Mouse (Mus musculus) retina, postnatal 1 day (tissue): ENCODE measurements around the gene Ppif.

Experiments
- DNase-seq: peaks from one replicate; pipeline ENCODE4 v3.0.0-alpha.2; 2012

Ppif gene

DNA sequence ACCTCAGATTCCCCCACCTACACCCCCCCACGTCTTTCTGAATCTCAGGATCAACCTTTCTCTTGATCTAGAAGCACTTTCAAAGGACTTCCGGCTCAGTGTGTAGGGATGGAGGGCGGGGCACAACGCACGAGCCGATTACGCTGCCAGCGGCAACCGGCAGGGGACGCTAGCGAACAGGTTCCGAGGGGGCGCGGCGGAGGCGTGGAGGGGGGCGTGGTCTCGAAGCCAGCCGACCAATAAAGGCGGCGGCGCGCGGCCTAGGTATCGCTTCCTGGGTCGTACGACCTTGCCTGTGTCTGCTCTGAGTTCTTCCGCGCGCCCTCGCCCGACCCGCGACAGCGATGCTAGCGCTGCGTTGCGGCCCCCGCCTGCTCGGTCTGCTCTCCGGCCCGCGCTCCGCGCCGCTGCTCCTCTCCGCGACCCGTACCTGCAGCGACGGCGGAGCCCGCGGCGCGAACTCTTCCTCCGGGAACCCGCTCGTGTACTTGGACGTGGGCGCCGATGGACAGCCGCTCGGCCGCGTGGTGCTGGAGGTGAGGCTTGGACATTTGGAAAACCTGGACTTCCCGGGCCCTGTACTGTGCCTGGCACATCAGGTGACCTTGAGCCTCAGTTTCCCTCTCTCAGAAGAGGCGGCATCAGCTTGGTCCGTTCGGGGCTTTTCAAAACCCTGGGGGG lies at the start of gene Ppif:
Ppif (plus strand) TSS at position 267 of the 681 bp plus-strand sequence.
- DNase-seq, result peak; percentile 96

DNA sequence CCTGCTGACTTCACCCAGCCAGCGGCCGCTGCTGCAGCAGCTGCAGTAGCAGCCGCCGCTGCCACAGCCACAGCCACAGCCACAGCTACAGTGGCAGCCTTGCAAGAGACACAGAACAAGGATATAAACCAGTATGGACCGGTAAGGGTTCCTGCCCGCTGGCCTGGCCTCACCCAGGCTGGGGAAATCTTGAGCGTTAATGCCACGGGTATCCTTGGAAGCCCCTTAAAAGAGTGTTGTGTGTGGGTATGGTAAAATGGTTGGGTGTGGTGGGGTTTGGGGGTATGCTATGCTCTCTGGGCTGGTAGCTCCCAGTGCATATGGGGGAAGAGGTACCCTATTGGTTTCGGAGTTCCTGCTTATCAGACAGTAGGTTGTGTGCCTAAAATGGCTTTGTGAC lies 48.2 kb upstream of the Ppif start:
- no peak for DNase-seq

DNA sequence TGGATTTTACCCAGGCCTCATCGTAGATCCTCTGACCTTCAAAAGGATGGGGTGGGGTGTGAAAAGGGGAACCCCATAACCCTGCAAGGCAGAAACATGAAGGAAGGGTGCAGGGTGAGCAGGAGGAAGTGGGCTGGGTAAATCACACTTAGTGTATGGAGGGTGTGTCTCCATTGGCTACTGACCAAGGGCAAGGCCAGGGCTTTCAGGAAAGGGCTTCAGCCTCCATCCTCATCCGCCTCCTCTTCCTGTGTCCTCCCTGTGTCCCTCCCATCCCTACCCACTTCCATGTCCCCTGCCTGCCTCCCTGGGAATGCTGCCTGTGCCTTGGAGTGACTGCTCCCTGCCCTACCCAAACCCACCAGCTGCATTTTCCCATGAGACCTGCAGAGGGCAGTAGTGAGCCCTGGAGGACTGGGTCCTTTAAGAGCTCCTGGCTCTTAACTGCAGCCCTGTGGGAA lies 47.8 kb upstream of the Ppif start:
- DNase-seq, result peak; percentile 84

DNA sequence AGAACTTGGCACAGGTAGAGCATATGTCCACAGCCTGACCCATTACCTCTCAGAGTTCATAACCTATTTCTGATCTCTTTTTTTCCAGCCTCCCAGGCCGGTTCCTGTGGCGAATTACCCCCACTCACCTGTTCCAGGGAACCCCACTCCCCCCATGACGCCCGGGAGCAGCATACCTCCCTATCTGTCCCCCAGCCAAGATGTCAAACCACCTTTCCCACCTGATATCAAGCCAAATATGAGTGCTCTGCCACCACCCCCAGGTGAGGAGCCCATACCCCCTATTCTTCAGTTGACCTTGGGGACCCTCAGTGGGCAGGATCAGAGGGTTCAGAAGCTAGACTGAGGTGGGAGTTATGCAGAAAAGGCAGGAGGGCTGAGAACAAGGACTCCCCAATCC lies 42.8 kb upstream of the Ppif start:
- DNase-seq, result no peak

DNA sequence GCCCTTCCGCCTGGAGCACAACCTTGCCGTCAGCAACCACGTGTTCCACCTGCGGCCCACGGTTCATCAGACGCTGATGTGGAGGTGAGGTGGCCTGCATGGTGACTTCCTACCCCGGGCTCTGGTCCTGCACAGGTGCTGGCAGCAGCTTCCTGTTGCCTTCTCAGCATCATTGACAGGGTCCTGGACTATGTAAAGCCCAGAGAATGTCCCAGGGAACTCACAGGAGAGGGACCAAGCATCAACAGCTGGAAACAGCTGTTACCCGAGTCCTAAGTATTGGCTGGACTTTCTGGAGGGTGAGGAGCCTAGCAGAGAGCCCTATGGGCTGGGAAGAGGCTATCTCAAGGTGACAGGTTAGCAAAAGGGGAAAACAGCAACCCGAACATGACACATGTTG lies 42.0 kb upstream of the Ppif start:
- DNase-seq, result no peak

DNA sequence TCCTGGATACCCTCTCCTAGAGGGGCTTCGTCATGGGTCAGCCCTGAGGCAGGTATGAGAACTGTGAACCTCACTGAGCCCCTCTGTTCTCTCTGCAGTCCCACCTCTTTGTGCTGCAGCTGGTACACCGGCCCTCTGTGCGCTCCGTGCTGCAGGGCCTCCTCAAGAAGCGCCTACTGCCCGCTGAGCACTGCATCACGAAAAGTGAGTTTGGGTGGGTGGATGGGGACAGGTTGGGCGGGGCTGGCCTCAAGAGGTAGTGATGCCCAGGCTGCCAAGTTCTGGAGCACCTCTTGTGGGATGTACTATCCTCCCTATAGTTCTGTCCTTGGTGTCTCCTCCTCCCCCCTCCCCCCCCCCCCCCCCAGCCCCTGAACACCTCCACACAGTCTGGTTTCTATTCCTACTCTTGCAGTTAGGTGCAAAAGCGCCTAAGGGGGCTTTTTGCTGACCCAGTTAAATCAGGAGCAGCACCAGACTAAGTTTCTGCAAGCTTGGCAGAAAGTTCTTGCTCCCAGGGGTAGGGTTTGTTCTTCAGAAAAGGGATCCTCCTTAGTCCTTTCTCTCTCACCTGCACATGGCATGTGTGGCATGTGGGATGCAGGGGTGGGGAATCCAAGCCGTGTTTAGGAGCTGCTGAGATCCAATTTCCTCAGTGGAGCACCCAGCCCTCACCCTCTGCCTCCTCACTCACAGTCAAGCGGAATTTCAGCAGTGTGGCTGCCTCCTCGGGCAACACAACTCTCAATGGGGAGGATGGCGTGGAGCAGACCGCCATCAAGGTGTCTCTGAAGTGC lies 39.4 kb upstream of the Ppif start:
- DNase-seq, result no peak

DNA sequence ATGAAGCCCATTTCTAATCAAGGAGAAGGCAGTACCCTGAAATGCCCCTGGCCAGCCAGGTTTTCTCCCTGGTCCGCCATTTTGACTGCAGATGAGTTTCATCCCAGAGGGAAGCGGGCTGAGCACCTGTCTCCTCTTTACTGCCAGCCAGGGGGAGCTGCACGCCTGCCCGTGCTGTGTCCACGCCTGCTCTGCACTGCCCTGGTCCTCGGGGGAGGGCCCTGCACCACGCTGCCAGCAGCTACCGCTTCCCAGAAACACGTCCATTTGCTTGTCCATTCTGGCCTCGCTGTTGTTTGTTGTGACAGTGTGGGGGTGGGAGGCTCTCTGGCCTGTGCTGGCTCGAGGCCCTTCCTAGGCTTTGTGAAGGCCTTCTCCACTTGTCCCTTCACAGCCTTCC lies 33.3 kb upstream of the Ppif start:
- peak; percentile 27 for DNase-seq

DNA sequence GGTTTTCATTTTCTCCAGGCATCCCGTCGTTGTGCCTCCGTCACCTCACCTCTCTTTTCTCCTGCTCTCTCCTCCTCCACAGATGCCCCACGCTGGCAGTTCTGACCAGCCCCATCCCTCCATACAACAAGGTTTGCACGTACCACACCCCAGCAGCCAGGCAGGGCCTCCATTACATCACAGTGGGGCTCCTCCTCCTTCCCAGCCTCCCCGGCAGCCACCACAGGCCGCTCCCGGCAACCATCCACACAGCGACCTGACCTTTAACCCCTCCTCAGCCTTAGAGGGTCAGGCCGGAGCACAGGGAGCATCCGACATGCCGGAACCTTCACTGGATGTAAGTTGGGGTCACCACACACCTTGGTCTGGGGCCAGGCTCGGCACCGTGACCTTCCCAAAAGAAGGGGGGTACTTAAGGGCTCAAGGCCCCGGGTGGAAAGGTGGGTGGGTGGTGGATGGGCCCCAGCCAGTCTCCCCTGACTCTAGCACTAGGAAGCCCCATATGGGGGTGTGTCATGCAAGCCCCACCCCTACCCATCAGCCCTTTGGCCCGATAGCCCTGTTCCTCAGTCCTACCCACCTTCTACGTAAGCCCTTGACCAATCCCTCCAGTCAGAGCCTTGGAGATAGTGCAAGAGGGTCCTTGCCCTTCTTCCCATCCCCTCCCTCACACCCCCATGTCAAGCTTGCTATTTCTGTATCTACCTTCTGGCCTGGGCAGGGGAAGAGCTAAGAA lies 32.6 kb upstream of the Ppif start:
- DNase-seq, result no peak

DNA sequence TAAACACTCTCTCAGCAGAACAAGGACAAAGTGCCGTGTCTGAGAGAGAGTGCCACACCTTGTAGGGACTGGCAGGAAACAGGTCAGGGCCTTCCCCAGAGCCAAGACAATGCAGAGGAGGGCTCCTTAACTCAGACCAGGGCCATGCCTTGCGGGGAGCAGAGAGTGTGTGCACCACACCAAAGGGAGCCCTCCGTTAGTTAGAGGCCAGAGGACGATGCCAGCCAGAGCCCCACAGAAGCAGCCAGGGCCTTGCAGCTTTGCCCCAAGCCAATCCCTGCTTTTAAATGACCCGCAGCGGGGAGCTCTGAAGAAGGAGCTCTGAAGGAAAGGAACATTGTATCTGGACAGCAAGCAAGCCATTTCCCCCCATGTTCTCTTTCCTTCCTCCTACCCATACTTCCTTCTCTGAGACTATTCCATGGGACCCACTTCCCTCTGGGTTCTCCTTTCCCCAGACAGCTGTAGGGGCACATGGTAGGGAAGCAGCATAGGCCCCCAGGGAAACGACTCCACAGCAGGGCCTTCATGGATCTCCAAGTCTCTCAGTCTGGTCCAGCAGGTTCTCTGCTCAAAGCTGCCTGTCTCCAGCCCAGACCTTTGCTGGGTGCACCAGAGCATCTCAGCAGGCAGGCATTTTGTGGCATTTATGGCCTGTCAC lies 30.2 kb upstream of the Ppif start:
- no peak for DNase-seq

DNA sequence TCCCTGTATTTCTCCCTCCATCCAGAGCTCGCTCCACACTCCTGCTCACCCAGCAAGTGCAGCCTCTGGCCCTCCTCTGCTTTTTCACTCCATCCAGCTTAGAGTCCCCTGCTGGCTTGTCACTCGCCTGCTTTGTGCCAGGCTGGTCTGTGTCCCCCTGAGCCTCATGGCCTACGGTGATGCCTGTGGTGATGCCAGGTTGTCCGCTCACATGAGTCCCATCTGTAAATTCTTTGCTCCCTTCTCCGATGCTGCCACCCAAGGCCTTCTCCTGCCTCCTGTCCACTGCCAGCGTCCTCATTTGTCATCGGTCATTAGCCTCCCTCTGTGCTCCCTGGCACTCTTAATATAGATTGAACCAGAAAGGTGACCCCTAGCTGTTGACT lies 29.7 kb upstream of the Ppif start:
- DNase-seq, result peak; percentile 46

DNA sequence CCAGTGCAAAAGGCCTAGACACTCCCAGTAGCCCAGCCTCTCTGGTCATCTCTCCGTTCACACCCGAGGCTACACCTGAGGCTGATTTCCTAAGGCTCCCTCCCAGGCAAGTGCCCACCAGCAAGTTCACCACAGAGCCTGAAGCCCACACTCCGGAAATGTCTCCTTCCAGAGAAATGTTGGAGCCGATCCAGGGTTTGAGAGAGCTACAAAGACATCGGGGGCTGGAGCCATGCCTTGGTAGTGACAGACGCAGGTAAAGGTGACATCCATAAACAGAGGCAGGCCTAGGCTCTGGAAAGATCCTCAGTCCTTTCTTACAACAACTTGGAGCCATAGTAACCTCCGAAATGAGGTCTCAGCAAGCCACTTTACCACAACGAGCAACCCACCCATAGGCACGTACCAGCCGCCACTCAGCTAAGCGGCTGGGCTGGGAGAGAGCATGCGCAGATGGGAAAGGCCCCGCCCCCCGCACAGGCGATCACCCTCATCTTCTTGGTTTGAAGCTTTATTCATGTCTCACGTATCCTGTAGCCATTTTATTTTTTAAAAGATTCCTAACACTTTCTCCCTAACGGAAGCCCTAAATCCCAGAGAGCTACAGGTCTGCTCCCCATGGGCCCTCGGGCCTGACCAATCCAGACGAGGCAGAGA lies 28.5 kb upstream of the Ppif start:
- no peak for DNase-seq

DNA sequence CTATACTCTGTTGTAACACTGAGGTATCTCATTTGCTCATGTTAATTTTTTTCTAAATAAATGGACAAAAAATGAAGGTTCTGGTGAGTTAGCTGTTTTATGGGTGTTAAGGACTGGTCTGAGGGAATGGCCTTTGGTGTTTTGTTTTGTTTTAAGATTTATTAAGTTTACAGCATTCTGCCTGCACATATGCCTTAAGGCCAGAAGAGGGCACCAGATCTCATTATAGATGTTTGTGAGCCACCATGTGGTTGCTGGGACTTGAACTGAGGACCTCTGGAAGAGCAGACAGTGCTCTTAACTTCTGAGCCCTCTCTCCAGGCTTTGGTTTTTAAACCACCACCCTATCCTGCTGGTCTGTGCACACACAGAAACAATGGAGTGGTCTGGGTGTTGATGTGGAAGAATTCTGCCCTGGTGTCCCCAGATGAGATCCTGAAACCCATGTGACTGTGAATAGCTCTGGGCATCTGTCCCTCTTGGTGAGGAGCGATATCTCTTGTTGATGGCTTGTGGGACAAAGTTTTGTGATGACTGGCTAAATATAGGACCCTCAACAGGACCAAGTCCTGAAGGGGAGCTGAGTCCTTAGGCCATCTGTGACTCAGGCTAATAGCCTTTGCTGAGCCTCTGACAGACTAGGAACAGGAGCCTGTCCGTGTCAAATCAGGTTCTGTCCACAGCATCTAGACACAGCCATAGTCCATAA lies 27.1 kb upstream of the Ppif start:
- no peak for DNase-seq

DNA sequence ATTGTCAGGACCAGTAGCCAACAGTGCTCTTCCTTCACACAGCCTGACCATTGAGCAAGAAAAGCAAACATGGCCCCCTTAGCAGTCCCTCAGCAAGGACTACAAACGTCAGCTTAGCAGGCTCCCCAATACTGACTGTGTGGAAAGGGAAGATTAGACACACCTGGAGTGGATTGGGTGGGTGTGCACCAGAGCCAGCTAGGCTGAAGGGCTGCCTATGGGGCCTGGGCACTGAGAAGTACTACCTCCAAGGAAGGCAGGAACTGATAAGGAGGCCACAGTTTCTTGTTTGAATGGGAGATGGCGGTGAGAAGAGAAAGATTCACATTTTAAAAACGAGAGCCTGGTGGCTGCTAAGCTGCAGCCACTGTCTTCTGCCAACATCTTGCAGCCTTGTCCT lies 26.4 kb upstream of the Ppif start:
- no peak for DNase-seq

DNA sequence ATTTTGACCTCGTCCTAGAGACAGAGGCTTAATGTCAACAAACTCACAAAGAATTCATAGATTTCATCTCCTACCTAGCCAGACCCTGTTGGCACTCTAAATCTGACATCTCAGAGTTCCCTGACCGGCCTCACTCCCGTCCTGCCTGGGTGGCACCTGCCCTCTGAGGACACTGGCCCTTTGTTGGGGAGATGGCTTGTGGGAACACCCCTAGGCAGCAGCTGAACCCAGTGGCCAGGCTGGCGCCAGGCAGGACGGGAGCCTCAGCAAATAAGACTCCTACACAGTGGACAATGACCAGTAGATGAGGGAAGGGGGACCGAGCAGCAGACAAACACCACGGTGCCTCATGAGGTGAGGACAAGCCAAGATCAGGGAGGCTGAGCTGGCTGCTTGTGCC lies 14.3 kb upstream of the Ppif start:
- DNase-seq, result peak; percentile 35

DNA sequence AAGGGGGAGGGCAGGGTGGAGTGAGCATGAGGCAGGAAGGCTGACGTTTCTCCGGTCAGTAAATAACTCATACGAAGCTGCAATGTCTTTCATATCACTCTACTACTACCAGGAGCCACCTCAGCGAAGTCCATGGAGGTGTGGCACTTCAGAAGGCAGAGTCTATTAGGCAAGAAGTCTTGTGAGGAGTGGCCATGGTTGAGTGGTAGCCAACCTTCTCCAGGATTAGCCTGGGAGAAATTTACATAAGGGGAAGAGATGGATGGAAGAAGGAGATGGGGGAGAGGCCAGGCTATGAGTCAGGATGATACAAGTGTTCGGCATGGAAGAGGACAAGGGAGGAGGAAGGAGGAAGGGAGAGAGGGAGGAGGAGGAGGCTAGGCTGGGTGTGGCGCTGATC lies 11.9 kb upstream of the Ppif start:
- DNase-seq, result no peak

DNA sequence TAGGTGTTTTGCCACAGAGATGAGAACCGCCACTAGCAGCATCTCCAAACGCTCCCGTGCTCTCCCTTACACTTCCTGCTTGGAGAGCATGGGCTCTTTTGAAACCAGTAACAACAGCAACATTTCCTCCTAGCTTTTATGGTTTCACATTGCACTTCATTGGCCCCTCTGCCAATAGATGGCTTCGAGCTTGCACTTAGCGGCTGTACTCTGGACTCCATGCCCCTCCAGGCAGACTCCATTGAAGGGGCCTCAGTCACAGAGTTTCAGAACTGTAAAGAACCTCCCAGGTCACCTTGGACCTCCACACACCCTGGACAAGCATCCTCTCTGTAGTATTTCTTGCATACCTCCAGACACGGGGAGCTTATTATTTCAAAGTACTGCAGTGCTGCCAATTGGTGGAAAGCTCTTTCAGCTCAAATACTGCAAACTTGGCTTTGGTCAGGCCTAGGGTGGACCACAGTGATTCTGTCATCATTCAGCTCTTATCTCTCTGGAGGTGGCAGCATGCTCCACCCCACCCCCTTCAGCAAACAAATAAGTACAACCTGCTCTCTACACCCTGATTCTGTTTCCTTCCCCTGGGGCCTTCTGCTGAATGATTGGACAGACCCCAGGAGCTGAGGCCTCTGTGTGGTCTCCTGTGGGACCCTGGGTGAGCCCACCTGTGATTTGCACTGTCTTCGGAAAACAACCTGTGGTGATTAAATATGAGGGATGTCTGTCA lies 7.6 kb upstream of the Ppif start:
- DNase-seq, result no peak

DNA sequence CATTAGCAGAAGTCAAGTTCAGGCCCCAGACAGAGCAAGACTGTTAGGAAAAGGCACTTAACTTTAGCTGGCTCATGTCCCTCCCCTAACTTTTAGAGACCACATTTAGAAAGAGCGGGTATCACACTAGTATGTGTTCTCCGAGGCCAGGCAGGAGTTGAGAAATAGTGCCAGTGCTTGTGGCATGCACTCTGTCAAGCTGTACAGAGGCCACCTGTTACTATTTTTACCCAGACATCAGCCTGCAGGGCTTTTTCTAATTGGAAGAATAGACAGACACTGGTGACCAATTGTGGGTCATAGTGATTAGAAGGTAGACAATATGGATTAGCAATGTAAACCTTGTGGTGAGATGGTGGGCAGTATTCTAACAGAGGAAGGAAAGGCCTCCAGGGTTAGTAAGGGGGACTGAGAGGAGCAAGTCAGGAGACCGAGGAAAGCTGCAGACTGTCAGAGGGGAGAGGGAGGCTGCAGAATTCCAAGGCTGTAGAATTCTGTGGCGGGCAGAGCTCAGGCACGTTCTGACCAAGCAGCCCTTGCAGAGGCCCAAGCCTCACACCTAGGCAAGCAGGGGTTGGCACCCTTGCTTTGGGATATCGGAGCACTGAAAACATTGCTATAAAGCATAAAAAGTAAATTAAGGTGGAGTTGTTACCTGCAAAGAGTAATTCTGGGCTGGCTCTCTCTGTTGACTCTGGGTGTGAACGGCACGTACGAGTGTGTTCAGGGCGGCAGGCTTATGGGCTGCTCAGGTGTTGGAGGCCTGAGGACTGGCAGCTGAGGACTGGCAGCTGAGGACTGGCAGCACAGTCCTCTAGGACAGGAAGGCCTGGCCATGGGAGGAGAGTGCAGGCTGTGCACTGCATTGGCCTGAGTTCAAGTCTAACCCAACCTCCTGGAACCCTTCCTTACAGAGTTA lies 6.7 kb upstream of the Ppif start:
- no peak for DNase-seq

DNA sequence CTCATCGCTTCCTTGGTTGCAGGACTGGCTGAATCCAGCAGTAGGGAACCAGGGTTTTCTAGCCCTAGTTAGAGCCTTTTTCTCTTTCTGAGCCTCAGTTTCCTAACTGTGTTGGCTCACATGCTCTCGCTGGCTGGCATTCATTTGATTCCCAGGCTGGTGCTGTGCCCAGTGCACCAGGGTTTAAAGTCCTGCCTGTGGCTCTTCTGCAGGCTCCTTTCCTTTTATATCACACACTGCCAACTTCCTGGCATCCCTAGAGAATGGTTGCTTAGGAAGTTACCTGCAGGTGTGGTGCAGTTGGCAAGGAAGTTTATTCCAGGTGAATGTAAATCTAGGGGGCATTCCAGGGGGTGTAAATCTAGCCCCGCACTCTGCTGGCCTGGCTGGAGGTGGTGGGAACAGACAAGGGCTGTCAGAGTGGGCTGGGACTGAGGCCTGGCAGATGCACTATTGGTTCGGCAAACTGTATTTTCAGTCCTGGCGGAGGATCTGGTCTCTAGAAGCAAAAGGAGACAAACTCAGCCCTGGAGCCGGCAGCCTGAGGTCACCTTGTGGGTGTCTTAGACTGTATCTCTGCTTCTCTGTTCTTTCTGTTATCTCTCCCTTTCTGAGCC lies 575 bp upstream of the Ppif start:
- DNase-seq, result no peak

DNA sequence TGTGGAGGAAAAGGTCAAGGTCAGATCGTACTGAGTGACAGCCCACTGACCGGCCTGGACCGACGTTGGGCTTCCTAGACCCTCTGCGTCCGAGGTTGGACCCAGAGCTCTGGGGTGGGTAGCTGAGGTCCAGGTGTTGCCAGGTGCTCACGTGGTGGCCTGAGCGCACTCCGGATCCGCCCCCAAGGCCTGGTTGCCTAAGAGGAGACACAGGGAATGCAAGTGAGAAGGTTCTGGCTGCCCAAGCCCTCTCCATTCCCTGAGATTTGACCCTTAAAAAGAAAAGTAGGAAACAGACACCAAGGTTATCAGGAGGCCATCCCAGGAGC lies 579 bp downstream of the Ppif start:
- DNase-seq, result no peak

DNA sequence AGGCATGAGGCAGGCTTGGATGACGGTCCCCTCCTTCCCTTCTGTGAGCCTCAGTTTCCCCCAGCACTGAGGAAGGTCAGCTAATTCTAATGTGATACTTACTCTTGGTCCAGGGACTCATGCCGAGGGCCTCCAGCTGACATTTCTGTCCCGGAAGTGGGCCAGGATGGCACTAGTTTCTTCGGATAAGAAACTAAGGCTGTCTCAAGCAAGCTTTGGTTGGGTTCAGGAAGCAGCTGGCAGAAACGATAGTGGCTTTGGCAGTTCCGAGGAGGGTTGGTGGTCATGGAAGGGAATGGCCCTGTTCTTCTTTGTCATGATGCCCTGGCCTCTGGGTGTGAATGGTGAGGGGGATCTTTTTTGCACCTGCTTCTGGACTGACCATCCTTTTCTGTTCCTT lies 1.1 kb downstream of the Ppif start:
- DNase-seq, result no peak
